Mouse (Mus musculus): ENCODE results near the gene Tspan9.

Gene Tspan9

DNA sequence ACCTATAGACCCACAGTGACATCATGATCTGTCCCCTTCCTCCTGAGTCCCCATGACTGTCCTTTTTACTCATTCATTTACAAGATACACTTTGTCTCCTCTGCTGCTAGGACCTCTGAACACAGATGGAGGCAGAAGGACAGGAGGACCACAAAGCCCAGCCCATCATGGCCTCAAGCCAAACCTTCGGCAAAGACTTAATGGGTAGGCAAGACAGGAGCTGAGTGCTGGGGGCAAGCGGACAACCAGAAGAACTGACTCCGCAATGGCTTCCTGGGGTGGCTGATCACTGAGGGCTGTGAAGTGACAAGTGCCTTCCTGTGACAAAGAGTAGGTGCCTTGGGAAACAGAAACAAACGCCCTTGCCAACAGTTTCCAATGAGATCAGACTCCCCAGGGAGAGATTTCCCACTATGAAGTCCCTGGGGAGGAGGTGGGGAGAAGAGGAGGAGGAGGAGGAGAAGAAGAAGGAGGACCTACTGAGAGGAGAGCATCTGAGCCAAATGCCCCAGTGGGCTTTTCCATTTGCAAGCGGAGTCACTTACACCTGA is 67.9 kb downstream of the Tspan9 start:
- DNase-seq (ENCODE audit: low spot score), result no peak

DNA sequence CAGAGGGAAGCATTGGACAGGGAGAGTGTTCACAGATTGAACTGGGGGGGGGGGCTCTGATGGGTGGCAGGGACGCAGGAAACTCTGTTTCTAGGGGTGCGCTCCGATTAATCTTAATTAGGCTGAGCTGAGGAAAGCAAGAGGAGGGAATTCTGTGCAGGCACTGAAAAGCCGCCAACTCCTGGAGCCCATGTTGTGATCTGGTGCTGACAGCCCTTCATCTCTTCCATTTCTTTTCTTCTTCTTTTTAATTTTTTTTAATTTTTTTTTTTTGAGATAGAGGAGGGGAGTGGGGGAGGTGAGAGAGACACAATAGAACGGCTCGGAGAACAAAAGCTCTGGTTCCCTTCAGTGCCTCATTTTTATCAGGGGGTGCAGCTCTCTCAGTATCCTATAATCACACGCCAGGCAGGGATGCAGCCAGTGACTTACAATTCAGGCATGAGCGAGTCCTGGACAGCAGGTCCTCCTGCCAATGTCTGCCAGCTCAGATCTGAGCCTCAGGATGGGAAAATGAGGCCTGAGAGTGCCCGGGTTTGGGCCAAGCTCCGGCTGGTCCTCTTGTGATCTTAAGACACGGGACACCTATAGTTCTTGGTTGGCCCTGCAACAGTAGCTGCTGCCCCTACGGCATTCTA is 72.4 kb downstream of the Tspan9 start:
- no peak for DNase-seq (ENCODE audit: low spot score)

DNA sequence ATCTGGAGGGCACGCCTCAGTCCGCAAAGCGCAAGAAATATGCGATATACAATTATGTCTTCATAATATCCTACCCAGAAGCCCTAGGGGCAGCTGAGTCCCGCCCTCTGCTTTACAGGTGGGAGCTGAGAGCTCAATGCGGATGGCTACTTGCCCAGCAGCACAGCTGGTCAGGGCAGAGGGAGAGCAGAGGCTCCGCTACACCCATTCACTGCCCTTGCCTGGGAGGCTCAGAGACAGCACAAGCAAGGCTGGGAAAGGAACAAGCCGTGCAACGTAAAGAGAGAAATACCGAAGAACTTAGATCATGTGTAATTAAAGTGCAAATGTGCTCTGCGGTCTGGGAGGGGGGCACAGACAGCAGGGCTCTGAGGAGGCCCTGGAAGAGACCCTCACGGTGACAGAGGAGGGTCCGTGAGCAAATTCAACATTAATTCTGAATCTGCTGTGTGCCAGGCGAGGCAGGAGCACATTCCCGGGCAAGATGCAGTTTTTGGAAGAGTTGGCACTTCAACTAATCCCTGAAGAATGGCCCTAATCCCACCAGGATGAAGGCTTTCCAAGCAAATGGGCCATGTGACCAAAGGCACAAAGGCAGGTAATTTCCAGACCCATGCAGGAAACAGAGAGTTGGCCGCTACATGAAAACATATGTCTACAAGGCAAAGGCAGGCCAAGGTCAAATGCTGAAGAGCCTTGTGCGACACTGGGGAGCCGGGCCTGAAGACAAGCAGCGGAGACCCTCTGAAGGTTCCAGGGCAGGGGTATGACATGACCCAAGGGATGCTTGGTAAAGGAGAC is 73.1 kb downstream of the Tspan9 start:
- no peak for DNase-seq (ENCODE audit: low spot score)

DNA sequence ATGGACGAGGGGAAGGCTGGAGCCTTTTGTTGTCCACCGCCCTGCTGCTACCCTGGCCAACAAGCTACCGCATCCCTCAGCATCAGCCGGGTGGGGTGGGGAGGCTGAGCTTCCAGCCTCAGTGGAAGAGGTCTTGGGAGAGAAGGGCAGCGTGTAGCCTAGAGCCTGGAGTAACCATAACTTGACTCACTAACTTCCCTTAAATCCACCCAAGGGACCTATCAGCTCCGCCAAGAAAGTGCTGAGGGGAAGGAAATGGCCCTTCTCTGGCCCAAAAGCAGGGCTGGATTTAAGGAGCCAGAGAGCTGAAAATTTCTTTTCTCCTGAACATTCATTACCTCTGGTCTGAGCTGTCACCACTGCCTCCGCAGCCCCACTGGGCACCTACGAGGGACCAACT is 75.2 kb downstream of the Tspan9 start:
- DNase-seq (ENCODE audit: low spot score), result no peak

DNA sequence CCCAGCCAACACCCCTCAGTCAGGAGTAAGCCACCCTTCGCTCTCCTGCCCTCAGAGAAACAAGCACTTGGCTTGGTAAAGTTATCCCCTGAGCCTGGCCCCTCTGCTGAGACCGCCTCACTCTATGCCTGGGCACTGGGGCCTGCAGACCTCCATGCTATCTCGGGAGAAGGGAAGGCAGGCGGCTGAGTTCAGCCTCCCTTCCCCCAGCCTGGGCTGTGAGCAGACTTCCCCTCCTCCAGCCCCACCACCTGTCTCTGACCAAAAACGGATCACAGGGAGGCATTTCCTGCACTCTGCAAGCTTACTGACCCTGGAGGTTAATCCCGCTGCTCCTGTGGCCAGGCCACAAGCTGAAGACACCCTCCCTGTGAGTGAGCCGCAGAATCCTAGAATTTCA is 77.4 kb downstream of the Tspan9 start:
- DNase-seq (ENCODE audit: low spot score), result no peak

DNA sequence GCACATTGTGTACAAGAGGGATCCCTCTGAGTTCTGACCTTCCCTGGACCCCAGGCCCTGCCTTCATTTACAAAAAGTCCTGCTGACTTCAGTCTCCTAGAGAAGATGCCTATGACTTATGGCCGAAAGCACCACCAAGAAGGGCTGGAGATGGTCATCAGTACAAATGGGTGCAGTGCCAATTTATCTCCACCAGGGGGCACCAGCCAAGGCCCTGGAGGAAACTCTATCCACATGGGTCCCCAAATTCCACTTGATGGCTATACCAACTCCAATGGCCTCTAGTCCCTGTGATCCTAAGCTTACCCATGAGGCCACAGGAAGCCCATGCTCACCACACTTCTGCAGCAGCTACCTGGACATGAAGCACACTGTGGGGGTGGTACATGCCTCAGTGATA is 79.9 kb downstream of the Tspan9 start:
- no peak for DNase-seq (ENCODE audit: low spot score)

DNA sequence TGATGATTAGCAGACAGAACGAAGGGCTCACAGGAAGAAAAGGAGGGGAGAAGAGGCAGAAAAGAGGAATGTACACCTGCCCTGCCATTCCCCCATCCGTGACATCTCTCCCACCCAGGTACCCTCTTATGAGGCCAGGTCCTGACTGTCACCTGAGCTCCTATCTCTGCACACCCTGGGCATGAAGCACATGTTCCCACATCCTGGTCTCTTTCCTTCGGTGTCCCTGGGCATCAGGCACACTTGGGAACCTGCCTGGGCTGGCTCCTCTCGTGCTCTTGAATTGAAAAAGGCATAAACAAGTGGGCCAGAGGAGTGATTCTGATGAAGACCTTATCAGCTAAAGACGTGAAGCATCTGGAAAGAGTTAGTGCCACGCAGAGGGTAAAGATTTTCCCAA is 80.6 kb downstream of the Tspan9 start:
- DNase-seq (ENCODE audit: low spot score), result no peak

DNA sequence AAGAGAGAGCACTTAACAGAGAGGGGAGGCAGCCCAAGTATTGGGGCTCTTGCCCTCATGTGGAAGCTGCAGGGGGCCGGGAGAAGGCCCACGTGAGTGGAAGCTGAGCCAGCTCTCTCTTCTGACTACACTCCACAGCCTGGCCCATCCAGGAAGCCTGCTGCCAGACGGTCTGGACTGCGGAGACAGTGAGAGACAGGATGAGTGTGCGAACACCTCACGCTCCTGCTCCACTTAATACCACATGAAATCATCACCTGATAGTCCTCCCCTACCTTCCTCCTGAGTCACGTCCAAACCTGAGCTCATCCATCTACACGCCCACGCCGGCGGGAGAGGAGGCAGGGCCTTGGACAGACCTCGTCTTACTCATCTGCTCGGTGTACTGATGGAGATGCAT is 81.2 kb downstream of the Tspan9 start:
- DNase-seq (ENCODE audit: low spot score), result no peak

DNA sequence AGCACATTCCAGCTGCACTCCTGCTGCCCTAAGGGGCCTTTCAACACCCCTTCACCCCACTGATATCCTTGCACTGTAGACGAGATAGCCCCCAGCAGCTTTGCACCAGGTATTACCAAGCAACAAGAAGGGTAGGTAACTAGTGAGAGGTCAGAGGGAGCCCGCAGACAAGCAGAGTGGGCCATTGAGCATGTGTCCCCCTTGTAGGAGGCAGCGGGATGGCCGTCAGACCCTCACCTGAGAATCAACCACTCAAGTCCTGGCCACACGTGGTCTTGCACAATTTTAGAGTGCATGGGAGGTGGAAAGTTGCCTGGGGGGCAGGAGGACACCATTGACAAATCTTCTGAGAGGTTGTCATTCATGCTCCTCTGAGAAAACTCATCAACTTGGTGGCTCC is 82.1 kb downstream of the Tspan9 start:
- DNase-seq (ENCODE audit: low spot score), result no peak

DNA sequence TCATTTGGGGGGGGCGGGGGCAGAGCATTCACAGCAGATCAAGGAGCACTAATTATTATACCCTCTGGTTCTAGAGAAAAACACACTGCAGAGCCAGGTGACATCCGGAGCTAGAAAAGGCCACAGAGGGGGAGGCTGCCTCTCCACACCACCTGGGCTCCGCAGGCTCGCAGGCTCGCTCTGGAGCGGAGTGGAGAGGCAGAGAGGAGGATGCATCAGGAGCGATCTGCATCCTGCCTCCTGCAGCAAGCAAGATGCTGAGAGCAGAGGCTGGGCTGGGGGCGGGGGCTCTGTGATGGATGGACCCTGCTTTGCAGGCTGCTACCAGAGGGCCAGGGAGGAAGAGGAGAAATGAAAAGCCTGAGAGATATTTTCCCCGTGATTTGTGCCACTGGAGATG is 84.8 kb downstream of the Tspan9 start:
- DNase-seq (ENCODE audit: low spot score), result no peak

DNA sequence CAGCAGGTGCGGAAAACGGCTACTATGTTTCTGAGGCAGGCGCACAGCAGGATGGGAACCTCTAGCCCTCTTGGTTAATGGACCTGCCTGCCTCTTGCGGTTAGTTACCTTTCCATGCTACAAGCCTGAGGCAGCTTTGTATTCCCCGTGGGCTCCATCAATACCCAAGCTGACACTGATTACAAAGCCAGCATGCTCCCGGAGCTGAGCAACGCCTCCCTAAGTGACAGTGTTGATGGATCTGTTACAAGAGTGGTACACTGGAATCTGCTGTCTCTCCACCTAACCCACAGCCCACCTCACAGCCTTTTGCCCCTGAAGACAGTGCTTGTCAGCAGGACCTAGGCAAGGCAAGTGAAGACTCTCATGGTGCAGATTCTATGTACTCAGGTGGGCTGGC is 85.2 kb downstream of the Tspan9 start:
- DNase-seq (ENCODE audit: low spot score), result no peak

DNA sequence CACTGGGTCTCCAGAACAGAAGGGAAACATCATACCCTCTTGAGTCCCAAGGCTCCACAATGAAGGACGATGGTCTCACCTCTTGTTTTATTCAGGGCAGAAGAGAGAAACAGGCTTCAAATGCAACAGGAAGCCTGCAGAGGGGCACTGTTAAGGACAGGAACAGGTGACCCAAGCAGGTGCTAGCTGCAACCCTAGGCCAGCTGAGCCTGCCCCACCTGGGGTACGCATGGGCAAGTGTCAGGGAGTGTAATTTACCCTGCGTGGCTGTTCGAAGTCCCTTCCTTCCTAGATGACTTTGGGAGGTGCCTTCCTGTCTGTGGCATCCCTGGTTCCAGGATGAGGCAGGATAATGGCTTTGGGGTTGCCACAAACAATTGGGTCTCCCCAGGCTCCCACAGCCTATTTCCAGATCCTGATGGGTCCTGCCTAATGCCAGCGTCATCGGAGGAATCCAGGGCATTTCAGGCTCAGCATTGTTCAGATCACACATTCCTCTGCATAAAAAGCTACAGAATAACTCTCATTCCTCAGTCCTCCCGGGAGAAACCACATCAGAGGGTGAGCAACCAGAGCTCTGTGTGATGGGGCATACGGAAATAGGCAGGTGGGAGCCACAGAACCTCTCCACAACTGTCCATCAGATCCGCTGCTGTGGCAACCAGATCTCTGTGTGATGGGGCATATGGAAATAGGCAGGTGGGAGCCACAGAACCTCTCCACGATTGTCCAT is 90.2 kb downstream of the Tspan9 start:
- no peak for DNase-seq (ENCODE audit: low spot score)

DNA sequence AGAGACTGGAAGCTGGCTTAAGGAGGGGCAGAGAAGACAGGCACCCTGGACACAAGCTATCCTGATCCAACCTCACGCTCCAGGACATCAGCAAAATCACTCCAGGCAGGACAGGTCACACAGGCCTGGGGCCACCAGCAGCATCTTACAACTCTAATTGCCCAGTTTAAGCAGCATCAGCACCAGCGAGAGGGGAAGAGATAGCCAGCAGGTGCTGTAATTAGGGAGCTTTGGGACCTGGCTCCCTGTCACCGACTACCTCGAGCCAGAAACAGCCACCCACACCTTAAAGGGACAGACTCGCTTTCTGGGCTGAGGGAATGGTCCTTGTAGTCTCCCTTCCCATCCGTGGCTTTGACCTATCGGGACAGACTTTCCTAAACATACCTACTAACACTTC is 95.7 kb downstream of the Tspan9 start:
- no peak for DNase-seq (ENCODE audit: low spot score)

DNA sequence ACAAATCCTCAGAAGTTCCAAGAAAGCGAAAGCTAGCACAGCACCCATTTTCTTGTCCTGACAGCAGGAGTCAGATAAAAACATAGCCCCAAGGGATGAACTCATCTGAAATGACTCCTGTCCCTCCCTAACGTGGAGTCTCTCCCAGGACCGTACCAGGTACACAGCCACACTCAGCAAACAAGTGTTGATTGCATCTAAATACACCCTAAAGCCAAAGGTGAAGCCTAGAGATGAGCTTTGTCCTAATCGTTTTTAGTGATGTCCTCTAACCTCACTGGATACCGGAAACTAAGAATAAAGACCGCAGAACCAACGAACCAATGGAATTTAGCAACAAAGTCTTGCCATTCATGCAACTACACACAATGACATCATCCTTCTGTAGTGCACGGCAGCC is 96.2 kb downstream of the Tspan9 start:
- no peak for DNase-seq (ENCODE audit: low spot score)

DNA sequence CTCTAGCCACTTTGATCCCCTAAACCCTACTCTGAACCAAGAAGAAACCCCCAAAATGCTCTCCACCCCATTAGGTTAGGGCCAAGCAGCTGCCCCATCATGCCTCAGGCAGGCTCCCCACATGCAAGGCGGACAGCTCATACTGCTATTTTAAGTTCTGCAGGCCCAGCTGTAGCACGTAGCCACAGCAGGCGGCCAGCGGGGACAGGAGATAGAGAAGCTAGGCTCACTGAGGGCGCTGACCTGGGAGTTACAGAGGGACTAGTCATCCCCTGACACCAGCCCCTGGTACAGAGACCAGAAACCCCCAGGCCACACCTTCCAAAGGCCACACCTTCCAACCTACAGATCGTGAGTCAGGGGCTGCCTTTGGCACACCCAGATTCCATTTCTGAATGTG is 96.6 kb downstream of the Tspan9 start:
- DNase-seq (ENCODE audit: low spot score), result no peak

DNA sequence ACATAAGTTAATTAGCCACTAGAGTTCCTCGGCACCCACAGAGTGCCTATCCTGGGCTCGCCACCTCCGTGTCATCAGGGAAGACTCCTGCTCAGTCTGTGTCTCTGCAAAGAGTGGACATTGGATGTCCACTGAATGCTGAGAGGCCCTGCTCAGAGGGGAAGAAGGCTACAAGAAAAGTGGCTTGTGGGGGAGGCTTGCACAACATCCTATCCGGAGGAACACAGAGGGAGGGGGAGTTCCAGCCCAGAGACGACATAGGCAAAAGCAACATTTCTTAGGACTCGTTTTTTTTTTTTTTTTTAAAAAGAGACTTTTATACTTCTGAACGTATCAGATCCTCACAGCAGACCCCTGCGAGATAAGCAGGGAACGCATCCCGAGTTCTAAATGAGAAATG is 98.7 kb downstream of the Tspan9 start:
- DNase-seq (ENCODE audit: low spot score), result no peak

DNA sequence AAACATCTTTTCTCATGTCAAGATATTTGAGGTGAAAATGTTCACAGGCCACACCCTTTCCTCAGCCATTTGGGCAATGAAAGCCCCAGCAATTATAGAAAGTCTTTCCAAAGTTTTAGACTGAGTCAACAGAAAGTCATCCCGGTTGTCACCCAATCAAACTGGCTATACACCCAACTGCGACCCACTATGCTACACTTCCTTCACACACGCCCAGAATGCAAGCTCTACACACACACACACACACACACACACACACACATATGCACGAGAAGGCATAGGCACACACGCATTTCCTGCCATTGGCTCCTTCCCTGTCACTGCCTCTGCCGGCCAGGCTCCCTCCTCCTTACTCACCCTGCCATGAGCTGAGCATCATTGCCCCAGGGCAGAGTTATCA is 99.9 kb downstream of the Tspan9 start:
- DNase-seq (ENCODE audit: low spot score), result no peak

DNA sequence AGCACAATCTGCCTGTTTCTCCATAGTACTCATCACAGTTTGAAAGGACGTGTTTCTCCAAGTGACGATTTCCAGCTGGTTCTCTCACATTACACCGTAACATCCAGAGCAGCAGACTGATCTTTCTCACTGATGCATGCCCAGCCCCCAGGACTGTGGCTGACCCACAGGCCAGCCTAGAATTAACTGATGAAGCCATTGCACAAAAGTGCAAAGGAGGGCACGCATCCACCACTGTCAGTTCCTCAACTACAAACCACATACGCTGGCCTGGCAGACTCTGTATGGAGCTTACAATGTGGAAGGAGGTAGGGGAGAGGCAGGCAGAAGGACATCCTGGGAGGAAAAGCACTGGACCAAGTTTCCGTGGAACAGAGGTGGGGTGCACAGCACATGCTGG is 101.6 kb downstream of the Tspan9 start:
- DNase-seq (ENCODE audit: low spot score), result no peak

DNA sequence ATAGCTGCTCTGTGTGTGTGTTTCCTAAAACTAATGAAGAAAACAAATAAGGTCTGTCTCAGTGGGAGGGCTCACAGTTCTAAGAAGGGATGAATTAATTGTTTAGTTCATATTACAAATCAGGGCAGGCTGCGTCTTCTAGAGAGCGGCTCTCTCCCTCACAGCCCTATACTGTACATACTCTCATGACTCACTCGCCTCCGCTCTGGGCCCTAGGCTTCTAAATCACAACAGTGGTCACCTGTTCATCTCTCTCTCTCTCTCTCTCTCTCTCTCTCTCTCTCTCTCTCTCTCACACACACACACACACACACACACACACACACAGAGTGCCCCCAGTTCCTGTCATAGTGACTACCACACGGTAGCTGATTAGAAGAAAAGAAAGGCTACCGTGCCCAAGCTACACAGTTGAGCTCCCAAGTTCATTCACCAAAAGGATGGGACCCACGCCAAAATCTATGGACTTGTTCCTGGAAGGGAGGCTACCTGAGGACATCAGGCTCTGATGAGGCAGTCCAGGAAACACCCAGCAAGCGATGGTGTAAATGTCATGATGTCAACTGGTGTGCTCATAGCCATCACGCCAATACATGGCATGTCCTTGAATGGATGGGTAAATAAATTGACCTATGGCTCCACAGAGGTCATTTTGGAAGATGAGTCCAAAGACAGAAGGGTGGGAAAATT is 104.2 kb downstream of the Tspan9 start:
- DNase-seq (ENCODE audit: low spot score), result no peak

DNA sequence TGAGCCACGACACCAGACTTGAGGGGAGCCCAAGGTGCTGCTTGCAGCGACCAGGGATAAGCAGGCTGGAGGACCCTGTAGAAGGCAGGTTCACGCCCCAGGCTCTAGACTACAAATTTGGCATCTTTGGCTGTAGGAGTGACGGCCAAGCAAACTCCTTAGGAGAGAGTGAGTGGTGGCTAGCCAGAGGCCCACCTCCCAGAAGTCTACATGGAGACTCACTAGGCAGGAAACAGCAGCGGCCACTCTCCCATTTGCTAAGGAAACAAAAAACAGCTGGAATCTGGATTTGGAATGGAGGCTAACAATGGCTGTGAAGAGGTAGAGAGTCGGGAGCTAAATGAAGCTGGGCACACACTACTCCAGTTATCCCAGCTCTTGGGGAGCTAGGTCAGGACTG is 104.8 kb downstream of the Tspan9 start:
- no peak for DNase-seq (ENCODE audit: low spot score)

DNA sequence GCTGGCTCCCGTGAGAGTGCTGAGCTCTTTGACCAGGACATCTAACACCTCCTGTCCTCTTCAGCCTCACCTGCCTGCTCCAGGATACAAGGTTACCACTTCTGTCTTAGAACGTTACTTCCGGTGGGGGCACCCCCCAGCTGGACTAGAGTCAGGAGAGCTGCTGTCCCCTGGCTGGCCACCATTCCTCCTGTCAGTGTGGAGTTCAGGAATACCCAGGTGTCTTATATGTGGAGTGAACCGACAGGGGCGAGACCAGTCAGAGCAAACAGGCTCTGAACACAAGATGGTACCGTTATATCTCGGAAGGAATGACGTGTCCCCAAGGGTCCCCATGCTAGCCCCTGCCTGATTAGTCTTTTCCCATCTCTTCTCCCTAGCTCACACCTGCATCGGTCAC is 106.8 kb downstream of the Tspan9 start:
- DNase-seq (ENCODE audit: low spot score), result no peak

DNA sequence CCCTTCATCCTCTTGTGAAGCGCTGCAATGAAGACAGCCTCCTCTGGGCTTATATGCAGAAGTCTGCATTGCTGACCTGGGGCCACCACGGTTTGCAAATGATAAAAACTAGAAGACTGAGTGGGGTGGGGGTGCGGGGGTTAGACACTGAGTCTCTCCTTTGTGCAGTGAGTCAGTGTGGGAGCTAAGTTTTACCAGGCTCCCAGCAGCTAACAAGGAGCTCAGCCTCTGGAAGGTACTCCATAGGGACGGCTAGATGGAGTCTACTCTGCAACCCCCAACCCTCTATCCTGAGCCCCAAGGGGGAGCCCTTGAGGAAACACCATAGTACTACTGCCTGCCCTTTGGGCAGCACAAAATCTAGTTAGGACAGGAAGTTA is 107.5 kb downstream of the Tspan9 start:
- no peak for DNase-seq (ENCODE audit: low spot score)
